Mouse (Mus musculus) hindbrain, embryonic 16.5 days (tissue): ENCODE measurements around the gene Arhgef10l. TPM values are rescaled to one million over a fixed set of nuclear protein-coding genes. Genes with fewer than 3 reads are reported as not detected.

ENCODE experiments used
- ATAC-seq: fragments of 200-750 bp; cut with Nextera tagmentation; 2 replicates; pipeline ENCODE4 v1.8.0; 2017; ENCODE audit warnings: moderate TSS enrichment, moderate library complexity
- H3K27ac ChIP-seq: fragments of 300-500 bp; sonication (generic); 2 replicates; pipeline ENCODE4 v1.5.1; 2014; ENCODE audit warnings: low read depth, mild to moderate bottlenecking, control low read depth, low read length, moderate library complexity
- H3K27me3 ChIP-seq: fragments of 300-500 bp; sonication (generic); replicated peaks from 2 replicates; pipeline ENCODE4 v1.6.1; 2014; ENCODE audit warnings: low read length; ENCODE audit not compliant: control insufficient read depth, insufficient read depth
- H3K36me3 ChIP-seq: fragments of 300-500 bp; sonication (generic); 2 replicates; pipeline ENCODE4 v1.6.1; 2014; ENCODE audit warnings: mild to moderate bottlenecking, low read length, moderate library complexity, mixed read lengths; ENCODE audit not compliant: control insufficient read depth, insufficient read depth
- H3K4me1 ChIP-seq: fragments of 300-500 bp; sonication (generic); 2 replicates; pipeline ENCODE4 v1.6.1; 2014; ENCODE audit warnings: low read depth, low read length; ENCODE audit not compliant: control insufficient read depth, insufficient read depth
- H3K4me2 ChIP-seq: fragments of 300-500 bp; sonication (generic); 2 replicates; pipeline ENCODE4 v1.6.1; 2014; ENCODE audit warnings: mild to moderate bottlenecking, low read length, control low read depth, moderate library complexity
- H3K4me3 ChIP-seq: fragments of 300-500 bp; sonication (generic); 2 replicates; pipeline ENCODE4 v1.5.1; 2014; ENCODE audit warnings: mild to moderate bottlenecking, low read length, control low read depth, moderate library complexity
- H3K9ac ChIP-seq: fragments of 300-500 bp; sonication (generic); 2 replicates; pipeline ENCODE4 v1.6.1; 2014; ENCODE audit warnings: low read depth, mild to moderate bottlenecking, control low read depth, low read length, moderate library complexity
- H3K9me3 ChIP-seq: fragments of 300-500 bp; sonication (generic); 2 replicates; pipeline ENCODE4 v1.6.1; 2014; ENCODE audit warnings: mild to moderate bottlenecking, low read length, moderate library complexity; ENCODE audit not compliant: control insufficient read depth
- WGBS: fragments of 180-500 bp; shearing (Covaris S2); extraction: QIAGEN DNeasy Blood & Tissue Kit; methylation state at CpG from one replicate; pipeline ENCODE4 v1.1.7; 2014; 5-methylcytosine and 5-hydroxymethylcytosine counted together
- polyA plus RNA-seq: library from polyadenylated mRNA; unstranded; fragments of >200 nt; fragmentation: Nextera tagmentation; extraction: Ambion mirVana; gene quantifications from 2 replicates; pipeline ENCODE4 v1.2.1, GENCODE M21; 2015

Gene Arhgef10l
- polyA plus RNA-seq, 1 experiment from 2014 or later = 20.7 TPM

- no peak for ATAC-seq
- Histone ChIP-seq H3K27ac (no peak overlapping the region), H3K36me3 (no peaks in the 10 kb centered on the region), H3K4me3 (no peak overlapping the region), H3K27me3 (peaks cover 11% of the 10 kb centered on the region), H3K9me3 (no peaks in the 10 kb centered on the region), H3K4me2 (no peak overlapping the region), H3K4me1 (peaks cover 17% of the 10 kb centered on the region), H3K9ac (no peak overlapping the region)
- WGBS = 84% methylated on average over 14 of the region's 14 CpGs
These were observed 30.1 kb upstream of the Arhgef10l start for GRCm38 (mm10) chr4:140695675-140696585.

- Histone ChIP-seq H3K9ac (no peak overlapping the region), H3K4me3 (no peak overlapping the region), H3K4me1 (peaks cover 9% of the 10 kb centered on the region), H3K36me3 (no peaks in the 10 kb centered on the region), H3K27me3 (peaks cover 11% of the 10 kb centered on the region), H3K4me2 (no peak overlapping the region), H3K27ac (no peak overlapping the region), H3K9me3 (no peaks in the 10 kb centered on the region)
- 68% methylated on average over 7 of the region's 7 CpGs for WGBS
- ATAC-seq = no peak
These were observed 29.3 kb upstream of the Arhgef10l start for GRCm38 (mm10) chr4:140695146-140695545.

- Histone ChIP-seq H3K9ac (no peak overlapping the region), H3K27me3 (peaks cover 11% of the 10 kb centered on the region), H3K36me3 (no peaks in the 10 kb centered on the region), H3K4me3 (no peak overlapping the region), H3K4me2 (no peak overlapping the region), H3K9me3 (no peaks in the 10 kb centered on the region), H3K27ac (no peak overlapping the region), H3K4me1 (peaks cover 5% of the 10 kb centered on the region)
- no peak for ATAC-seq
- 56% methylated on average over 1 of the region's 1 CpGs for WGBS
These were observed 28.8 kb upstream of the Arhgef10l start for GRCm38 (mm10) chr4:140694551-140695060.

- Histone ChIP-seq H3K9me3 (no peaks in the 10 kb centered on the region), H3K4me1 (no peaks in the 10 kb centered on the region), H3K4me2 (no peak overlapping the region), H3K27me3 (peaks cover 3% of the 10 kb centered on the region), H3K4me3 (no peak overlapping the region), H3K36me3 (no peaks in the 10 kb centered on the region), H3K27ac (no peak overlapping the region), H3K9ac (no peak overlapping the region)
- WGBS = 77% methylated on average over 4 of the region's 4 CpGs
- ATAC-seq = no peak
These were observed 27.7 kb upstream of the Arhgef10l start for GRCm38 (mm10) chr4:140693513-140693912.

- Histone ChIP-seq H3K9me3 (no peaks in the 10 kb centered on the region), H3K4me1 (no peaks in the 10 kb centered on the region), H3K27ac (no peak overlapping the region), H3K36me3 (no peaks in the 10 kb centered on the region), H3K4me2 (no peak overlapping the region), H3K4me3 (no peak overlapping the region), H3K27me3 (no peaks in the 10 kb centered on the region), H3K9ac (no peak overlapping the region)
- WGBS = 71% methylated on average over 7 of the region's 7 CpGs
- no peak for ATAC-seq
These were observed 25.7 kb upstream of the Arhgef10l start for GRCm38 (mm10) chr4:140691481-140691880.

- 82% methylated on average over 16 of the region's 16 CpGs for WGBS
- H3K36me3 ChIP-seq = no peaks in the 10 kb centered on the region
- H3K4me1 ChIP-seq = no peaks in the 10 kb centered on the region
- H3K9me3 ChIP-seq = no peaks in the 10 kb centered on the region
- ATAC-seq = no peak
- no peak overlapping the region for H3K27ac ChIP-seq
- H3K27me3 ChIP-seq = no peaks in the 10 kb centered on the region
- H3K9ac ChIP-seq = no peak overlapping the region
- no peak overlapping the region for H3K4me3 ChIP-seq
- H3K4me2 ChIP-seq = no peak overlapping the region
These were observed 24.3 kb upstream of the Arhgef10l start for GRCm38 (mm10) chr4:140689873-140690655.

GRCm38 (mm10) chr4:140688826-140689425 lies 23.1 kb upstream of the Arhgef10l start:
- WGBS = 87% methylated on average over 5 of the region's 5 CpGs

GRCm38 (mm10) chr4:140688044-140688825 lies 22.4 kb upstream of the Arhgef10l start:
- no peaks in the 10 kb centered on the region for H3K27me3 ChIP-seq
- no peak overlapping the region for H3K27ac ChIP-seq
- no peak overlapping the region for H3K4me2 ChIP-seq
- H3K9me3 ChIP-seq = no peaks in the 10 kb centered on the region
- no peak overlapping the region for H3K4me3 ChIP-seq
- 70% methylated on average over 12 of the region's 12 CpGs for WGBS
- no peak overlapping the region for H3K9ac ChIP-seq
- no peaks in the 10 kb centered on the region for H3K36me3 ChIP-seq
- no peak for ATAC-seq
- peaks cover 10% of the 10 kb centered on the region for H3K4me1 ChIP-seq

More at GRCm38 (mm10) chr4:140688826-140689425, 23.1 kb upstream of the Arhgef10l start:
- no peaks in the 10 kb centered on the region for H3K36me3 ChIP-seq
- no peak overlapping the region for H3K9ac ChIP-seq
- no peak overlapping the region for H3K4me3 ChIP-seq
- no peak overlapping the region for H3K4me2 ChIP-seq
- no peak for ATAC-seq
- H3K27me3 ChIP-seq = no peaks in the 10 kb centered on the region
- H3K9me3 ChIP-seq = no peaks in the 10 kb centered on the region
- peaks cover 10% of the 10 kb centered on the region for H3K4me1 ChIP-seq
- H3K27ac ChIP-seq = no peak overlapping the region
